Mouse (Mus musculus) forelimb bud, embryonic 11.5 days (tissue): ENCODE data around the gene M6pr.

ENCODE experiments used
- DNase-seq: peaks from one replicate; pipeline ENCODE4 v3.0.0-alpha.2; 2012; ENCODE audit warnings: low read depth, low spot score

M6pr gene

DNA sequence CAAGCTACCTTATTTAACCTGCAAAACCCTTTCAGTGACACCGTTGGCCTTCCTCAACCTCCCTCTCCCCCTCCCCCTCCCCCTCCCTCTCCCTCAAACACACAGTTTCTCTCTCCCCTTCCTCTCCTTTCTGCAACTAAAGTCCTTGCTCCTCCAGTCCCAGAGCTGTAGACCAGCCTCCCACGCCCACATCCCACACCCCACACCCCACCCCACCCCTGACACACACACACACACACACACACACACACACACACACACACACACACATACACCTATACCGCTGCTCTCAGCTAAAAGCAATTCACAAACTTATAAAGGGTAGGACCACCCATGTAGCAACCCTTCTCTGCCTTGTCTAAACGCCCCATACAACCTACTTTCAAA lies 10.3 kb upstream of the M6pr start:
- no peak for DNase-seq

DNA sequence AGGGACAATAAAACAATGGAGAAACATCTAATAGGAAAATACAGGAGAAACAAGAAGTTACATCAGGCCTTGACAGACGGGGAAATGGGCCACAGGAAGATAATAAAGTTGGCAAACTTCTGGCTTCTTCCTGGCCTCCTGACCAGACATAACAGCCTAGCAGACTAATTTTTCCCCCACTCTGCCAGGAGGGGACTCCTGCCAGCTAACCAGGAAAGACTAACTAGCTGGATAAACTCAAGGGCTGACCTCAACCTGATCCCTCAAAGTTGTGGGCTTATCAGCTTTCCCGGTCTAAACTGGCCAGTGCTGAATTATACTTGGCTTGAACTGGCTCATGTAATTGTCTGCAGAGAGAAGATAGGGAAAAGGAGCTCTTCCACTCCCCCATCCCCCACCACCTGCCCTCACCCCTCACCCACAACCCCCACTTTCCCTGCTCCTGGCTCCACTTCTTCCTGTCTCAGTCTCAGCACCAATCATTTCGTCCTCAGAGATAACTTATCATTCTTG lies 8.8 kb upstream of the M6pr start:
- no peak for DNase-seq

DNA sequence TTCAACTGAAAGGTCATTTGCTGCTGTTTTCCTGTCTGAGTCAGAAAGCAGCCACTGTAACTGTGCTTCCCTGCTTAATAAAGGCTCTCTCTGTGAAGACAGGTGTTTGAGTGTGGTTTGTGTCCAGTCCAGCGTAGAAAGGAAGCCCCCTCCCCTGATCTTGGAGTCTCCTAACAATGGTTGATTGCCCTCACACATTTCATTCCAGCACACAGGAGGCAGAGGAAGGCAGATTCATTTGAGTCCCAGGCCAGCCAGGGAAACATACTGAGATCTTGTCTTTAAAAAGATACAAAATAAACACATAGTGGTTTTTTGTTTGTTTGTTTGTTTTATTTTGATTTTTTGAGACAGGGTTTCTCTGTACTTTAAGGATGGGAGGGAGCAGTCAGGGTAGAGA lies 6.4 kb upstream of the M6pr start:
- no peak for DNase-seq

DNA sequence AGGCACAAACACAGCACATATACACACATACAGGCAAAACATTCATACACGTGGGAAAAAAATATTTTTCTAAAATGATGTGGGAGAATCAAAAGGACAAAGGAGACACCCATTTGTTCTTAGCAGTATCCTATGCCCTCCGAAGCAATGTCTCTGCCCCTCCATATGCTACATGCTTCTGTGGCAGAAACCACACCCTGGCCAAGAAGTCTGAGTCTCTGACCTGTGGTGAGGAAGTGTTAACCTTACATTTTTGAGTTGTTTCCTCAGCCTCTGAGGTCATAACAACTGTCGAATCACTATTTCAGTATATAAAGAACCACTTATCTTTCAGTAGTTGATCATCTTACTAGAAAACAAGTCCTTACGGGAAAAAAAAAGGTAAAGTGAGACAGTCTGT lies 5.9 kb upstream of the M6pr start:
- DNase-seq, result no peak

DNA sequence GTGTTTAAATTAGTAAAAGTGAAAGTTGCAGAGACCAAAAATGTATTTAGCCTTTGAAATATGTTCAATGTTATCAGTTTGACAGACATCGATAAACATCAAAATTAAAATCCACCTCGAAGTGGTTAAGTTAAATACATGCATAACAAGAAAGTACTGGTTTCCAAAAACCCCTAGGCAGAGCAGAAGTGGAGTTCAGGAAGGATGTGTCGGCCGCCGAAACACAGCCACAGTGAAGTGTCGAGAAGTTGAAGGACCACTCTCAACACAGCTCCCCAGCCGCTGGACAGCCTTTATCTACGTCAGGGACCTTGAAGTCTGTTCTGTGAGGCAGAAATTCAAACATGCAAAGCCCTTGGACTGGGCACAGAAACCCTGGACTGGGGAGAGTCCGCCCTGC lies 5.0 kb upstream of the M6pr start:
- DNase-seq, result no peak

DNA sequence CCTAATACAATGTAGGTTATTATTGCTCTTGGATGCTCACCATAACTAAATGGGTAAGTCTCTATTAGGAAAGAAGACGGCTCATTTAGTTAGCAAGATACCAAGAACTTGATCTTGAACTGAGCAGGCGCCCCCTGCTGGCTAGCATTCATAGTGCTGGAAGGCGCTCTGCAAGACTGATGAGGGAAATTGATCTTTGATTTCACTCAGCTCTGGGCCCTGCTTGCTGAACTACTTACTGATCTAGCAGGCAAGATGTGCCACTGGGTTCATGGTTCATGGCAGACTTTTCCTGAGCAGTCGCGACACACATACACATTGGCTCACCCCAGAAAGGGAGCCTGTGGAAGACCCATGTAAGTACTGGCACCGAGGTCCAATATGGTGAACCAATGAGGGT lies 4.2 kb upstream of the M6pr start:
- DNase-seq, result peak; percentile 74

DNA sequence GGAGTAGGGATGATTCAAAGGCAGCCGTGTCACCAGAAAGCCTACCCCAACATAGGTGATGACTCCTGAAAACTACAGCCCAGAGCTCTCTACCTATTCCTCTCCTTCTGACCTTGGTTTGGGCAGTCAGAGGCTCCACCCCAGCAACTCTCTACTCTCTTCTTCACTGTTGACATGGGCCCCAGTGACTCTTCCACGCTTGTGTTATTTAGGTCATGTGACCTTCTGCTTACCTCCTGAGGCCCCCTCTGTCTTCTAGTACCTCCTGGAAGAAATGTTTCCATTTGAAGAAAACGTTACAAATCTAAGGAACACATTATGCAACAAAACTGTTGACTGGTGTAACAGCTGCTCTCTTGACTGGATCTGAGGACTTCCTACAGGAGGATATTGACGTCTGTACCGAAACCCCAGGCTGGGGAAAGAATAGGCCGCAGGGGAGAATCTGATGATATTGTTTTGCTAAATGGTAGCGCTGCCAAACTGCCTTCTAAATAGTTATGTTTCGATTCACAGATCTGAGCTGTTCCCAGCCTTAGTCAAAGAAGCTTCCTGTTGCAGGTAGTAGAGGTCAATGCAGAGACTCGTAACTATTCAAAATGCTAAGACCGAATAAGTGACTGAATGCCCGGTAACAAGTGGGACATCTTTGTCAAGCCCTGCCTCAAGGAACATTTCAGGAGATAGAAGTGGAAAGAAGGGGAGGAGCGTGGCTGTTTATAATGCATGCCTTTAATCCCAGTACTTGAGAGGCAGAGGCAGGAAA lies 3.5 kb upstream of the M6pr start:
- no peak for DNase-seq

DNA sequence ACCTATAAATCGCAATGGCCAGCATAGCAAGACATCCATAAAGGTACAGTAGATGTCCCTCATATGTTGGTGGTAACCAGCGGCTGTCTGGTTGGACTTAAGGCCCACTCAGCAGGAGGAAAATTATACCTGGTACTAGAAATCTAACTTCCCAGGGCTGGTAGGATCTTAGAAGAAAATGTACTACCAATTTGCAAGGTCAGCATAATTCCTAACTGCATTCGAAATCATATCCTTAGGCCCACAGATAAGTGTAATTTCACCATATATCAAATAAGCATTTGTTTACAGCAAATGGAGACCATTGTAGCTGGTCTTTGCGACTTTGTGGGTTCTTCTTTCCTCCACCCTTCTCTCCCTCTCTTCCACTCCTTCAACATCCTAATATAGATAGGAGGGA lies 1.8 kb upstream of the M6pr start:
- DNase-seq, result no peak

DNA sequence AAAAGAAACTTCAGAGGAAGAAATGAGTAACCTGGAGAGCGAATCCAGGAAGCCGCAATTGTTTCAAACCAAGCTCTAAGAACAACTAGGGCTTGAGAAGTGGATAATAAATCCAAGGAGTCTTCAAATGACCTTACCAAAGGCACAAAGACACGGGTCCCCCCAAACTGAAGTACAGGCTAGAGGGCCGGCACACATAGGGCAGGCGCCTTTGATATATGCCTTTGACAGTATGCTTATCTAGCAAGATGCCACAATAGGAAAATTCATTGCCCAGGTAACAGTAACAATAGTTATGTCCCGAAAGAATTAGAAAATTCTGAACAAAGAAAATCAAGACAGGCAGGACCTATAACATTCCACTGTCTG lies 400 bp upstream of the M6pr start:
- no peak for DNase-seq

DNA sequence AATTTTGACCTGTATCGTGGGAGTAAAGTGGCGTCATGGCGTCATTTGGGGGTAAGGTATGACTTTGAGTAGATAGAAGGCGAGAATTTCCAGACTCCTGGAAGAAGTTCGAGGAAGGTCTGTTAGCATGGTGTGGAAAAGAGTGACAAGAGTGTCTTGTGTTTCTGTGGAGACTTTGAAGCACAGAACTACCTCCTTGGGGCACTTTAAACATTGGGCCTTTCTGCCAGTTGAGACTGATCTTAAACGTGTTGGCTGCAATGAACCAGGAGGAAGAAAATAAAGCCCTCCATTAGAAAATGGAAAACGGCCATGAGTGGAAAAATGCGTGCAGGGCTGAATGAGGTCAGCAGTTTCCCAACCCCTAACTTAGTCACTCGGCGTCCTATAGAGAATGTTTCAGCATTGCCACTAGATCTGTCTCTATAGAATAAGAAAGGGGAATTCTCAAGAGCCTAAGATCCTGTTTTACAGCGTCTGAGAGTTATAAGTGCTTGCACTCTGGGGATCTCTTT lies 983 bp downstream of the M6pr start:
- no peak for DNase-seq

DNA sequence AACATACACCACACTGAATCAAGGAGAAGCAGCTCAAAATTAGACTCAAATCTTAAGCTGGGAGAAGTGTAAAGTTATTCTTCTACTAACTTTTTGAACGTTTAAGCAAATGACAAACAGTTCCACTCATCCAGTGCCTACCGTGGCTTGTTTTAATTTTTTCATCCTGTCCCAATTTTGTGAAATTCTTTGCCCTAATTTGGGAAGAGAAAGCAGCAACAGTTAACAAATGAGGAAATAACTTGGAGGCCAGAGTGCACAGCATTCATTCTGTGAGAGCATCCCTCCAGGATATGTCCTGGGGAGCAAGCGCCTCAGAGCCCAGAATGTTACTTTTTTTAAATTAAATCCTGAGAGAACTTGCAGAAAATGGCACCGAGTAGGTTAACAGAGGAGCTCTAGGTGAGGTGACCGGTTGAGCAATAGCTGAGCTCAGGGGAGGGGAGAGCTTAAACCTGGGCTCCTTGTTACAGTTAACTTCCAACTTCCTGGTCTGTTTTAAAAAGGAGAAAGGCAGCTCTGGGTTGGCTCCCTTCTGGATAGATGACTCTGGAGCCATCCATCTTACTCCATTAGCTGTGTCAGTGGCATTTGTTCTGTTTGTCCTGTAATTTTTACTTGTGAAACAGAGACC lies 1.8 kb downstream of the M6pr start:
- no peak for DNase-seq

DNA sequence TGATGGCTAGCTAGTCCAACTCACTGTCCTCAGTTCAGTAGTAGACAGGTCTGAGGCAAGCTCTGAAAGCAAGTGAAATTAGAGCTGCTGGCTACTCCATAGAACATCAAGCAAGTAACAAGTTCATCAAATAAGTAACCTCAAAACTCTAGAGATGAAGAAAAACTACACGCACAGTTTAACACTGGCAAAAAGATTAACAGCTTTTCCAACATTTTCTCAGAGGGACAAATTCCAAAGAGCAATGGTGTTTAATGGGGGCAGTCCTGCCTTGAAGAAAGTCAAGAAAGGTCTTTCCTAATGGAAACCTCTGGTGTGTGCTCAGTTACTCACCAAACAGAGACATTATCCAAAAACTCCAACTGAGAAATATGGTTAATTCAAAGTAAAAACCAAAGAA lies 10.2 kb downstream of the M6pr start:
- no peak for DNase-seq

DNA sequence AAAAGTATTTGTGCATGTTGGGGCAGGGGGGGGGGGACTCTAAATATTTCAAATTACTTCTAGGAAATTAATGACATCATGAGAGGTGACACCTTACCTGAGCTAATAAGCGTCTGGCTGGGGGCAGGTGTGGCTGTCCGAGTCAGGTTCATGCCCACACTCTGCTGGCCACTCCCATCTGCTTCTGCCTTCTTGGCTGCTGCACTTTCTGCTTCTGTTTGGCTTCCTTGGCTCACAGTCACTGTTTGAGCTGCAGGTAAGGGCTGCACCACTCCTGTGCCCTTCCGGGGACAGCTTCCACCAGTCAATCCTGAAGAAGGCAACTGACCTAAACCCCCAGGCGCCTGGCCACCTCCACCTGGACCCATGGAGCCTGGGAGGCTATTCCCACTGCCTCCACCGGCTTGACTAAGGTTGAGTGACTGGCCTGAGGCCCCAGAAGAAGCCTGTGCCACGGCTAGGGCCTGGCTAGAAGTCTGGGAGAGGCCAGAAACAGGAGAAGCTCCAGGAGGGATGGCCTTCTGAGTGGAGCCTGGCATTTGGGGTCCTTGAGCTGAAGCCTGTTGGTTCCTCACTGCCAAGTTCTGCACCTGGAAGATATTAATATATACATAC lies 16.9 kb downstream of the M6pr start:
- no peak for DNase-seq

DNA sequence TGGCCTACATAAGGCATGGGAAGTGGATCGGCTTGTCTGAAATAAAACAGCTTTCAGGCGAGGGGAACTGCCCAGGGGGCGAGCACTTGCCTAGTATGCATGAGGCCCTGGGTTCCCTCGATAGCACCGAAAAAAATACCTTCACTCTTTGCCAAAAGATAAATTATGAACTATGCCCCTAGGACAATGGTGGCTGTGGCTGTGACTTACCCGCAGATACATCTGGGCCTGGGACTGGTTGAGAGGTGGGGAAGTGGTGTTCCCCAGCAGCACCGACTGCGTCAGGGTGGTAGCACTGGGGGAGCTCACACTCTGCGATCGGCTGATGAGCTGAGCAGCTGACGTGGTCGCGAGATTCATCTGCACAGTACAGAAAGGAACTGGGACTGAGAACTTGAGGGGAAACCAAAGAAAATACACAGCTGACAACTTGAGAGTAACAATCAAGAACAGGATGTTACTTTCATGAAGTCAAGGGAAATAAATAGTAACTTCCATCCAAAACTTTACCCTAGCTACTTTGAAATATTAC lies 24.6 kb downstream of the M6pr start:
- no peak for DNase-seq

DNA sequence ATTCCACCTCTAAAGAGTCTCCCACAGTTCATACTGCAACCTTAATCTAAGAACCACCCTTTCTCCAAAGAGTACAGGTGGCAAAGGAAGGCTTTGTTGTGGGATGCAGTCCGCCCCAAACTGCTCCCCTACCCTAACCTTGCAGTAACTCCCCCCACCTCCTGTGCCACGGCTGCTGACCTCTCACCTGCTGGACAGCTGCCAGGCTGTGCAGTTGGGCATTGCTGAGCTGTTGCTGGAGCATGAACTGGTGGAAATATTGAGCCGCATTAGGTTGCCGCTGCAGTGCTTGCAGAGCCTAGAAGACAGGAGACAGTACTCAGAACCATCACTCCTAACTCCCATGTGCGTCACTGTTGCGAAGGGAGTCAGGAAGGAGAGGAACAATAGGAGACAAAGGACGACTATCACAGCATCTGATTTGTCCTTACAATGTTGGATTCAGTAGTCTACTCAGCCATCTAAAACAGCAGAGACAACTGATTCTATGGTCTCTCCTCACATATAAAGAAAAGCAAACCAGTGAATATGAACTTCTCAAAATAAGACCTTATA lies 26.3 kb downstream of the M6pr start:
- no peak for DNase-seq

DNA sequence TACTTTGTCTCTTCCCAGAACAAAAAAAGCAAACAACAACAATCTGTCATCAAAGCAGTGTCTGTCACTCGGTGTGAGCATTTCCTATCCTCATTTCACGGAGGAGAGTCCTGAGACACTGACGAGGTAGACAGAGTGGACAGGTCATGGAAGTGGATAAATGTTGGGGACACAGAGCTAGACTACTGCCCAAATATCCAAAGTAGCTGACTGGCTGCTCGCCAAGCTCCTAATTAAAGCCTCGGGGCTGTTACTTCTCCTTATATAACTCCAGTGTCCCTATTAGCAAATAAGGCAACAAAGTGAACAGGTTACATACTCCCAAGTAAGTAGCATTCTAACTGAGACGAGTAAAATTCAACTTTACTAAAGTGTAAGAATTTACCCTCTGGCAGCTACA lies 29.0 kb downstream of the M6pr start:
- DNase-seq, result no peak

DNA sequence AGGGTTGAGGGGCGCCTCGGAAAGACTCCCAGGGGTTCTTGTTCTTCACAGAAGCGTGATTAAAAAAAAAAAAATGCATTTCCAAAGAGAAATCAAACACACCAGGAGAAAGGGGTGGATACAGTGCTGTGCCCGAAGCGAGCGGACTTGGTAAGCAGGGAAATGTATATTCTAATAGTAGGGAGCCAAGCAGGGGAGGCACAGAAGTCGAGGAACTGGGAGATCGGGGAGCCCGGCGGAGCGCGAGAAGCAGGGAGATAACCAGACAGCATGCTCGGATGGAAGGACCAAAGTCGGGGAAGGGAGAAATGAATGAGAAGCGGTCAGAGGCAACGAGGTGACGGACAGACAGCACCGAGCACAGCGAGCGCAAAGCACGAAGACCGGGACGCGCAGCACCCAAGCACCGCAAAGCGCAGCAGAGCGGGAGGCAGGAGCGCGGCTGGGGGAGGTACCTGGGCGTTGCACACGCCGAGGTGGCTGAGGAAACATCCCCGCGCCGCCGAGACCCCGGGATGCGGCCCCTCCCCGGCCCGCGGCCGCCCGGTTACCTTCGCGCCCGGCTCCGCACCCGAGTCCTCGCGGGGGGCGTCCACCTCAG lies 30.6 kb downstream of the M6pr start:
- DNase-seq, result peak; percentile 64

DNA sequence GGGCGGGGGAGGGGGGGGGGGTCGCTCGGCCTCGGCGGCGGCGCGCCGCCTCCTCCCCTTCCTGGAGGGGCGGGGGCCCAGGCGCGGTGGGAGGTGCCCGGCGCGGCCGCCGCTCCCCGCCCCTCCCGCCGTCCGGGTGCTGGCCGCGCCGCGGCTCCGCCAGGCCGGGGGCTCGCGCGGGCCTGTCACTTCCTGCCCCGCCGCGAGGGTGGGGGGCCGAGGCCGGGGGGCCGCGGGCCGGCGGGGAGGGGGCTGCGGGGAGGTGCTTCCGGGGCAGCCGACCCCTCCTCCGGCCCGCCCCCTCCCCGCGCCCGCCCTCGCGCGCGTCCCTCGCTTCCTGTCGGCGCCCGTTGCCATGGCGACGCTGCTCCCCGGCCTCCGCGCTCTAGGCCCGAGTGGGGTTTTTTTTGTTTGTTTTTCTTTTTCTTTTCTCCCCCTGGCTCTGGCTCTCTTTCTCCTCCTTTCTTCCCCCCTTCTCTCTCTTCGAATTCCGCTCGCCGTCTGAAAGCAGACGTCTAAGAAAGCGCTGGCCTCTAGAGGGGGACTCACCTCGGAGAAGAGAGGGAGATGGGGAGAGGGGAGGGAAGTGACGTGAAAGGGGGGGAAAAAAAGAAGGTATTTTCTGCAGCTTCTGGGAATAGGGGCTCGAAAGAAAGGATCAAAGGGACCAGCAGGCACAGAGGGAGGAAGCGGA lies 31.3 kb downstream of the M6pr start:
- peak; percentile 88 for DNase-seq

DNA sequence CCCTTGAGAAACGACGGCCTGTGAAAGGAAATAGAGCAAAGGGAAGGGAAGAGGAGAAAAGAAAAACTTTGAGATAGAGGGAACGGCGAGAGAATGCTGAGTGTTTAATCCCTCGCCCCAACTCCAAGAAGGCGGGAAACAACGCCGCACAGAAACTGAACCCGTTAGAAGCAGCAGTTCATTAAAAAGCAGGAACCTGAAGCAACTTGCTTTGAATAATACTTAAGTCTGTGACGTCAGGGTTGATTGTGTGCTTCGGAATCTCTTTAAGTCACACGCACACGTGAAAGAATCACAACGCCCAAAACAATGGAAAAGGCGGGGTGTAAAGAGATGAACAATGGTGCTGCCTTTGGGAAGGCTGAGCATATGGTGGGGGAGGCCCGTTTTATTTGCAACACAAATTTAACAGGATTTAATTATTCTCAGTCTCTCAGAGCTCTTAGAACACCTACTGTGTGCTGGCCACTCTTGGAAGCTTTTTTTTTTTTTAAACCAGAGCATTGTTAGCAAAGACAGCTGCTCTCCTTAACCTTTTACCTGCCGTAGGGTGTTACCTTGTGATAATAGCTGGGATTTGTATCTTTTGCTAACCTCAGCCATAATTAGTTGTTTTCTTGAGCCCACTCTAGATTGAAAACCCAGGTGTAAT lies 32.0 kb downstream of the M6pr start, which contains the start of gene Phc1:
Phc1 (minus strand) TSS at position 213 of the 652 bp plus-strand sequence.
- peak; percentile 67 for DNase-seq

DNA sequence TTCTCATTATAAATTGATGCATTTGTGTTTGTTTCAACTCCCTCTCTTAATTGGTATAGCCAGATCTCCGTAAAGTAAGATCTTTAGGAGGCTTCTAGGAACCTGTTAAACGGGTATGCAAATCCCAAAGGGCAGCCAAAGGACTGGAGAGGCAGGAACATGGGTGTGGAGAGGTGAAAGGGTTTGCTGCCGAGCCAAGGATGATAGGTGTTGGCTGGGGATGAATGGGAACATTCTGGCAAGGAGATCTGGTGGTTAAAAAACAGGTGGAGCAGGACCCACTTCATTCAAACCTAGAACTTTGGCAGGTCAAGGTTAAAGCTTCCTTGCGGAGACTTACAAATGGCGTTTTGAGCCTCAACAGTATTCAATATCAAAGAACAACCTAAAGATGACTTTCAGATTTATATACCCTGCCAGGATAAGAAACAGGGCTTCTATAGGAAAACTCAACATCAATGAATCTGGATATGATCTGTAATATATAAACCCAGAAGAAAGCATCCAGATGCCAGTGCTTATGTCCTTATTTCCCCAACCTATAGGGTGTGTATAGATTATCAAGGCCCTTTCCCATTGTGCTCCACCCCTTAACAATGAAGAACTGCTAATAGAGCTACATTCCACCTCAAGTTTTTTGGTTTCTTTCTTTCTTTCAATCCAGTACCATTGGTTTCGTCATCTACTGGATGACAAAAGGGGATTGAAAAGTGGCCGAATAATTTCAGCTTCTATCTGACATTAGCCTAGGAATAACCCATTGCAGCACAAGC lies 32.7 kb downstream of the M6pr start:
- no peak for DNase-seq
